Mouse (Mus musculus) liver, embryonic 12.5 days (tissue): Measurements from ENCODE around the gene C3. TPM values are rescaled to one million over a fixed set of nuclear protein-coding genes. Genes with fewer than 3 reads are reported as not detected.

ENCODE experiments used
- ATAC-seq: fragments of 200-750 bp; cut with Nextera tagmentation; 2 replicates; pipeline ENCODE4 v1.8.0; 2017; ENCODE audit warnings: moderate number of reproducible peaks, mild to moderate bottlenecking, moderate library complexity
- H3K27ac ChIP-seq: fragments of 300-500 bp; sonication (generic); 2 replicates; pipeline ENCODE4 v1.5.1; 2016; ENCODE audit warnings: mild to moderate bottlenecking
- H3K27me3 ChIP-seq: fragments of 300-500 bp; sonication (generic); replicated peaks from 2 replicates; pipeline ENCODE4 v1.6.1; 2016; ENCODE audit warnings: mild to moderate bottlenecking, moderate library complexity
- H3K36me3 ChIP-seq: fragments of 300-500 bp; sonication (generic); 2 replicates; pipeline ENCODE4 v1.6.1; 2016; ENCODE audit warnings: mild to moderate bottlenecking, moderate library complexity
- H3K4me1 ChIP-seq: fragments of 300-500 bp; sonication (generic); 2 replicates; pipeline ENCODE4 v1.6.1; 2016
- H3K4me2 ChIP-seq: fragments of 300-500 bp; sonication (generic); 2 replicates; pipeline ENCODE4 v1.6.1; 2016; ENCODE audit warnings: mild to moderate bottlenecking, moderate library complexity
- H3K4me3 ChIP-seq: fragments of 300-500 bp; sonication (generic); 2 replicates; pipeline ENCODE4 v1.5.1; 2016; ENCODE audit warnings: mild to moderate bottlenecking, moderate library complexity
- H3K9ac ChIP-seq: fragments of 300-500 bp; sonication (generic); 2 replicates; pipeline ENCODE4 v1.6.1; 2016; ENCODE audit warnings: mild to moderate bottlenecking, moderate library complexity
- H3K9me3 ChIP-seq: fragments of 300-500 bp; sonication (generic); replicated peaks from 2 replicates; pipeline ENCODE4 v1.6.1; 2016; ENCODE audit warnings: mild to moderate bottlenecking, moderate library complexity
- WGBS: fragments of 180-500 bp; shearing (Covaris S2); methylation state at CpG from one replicate; pipeline ENCODE4 v1.1.7; 2016; ENCODE audit not compliant: insufficient replicate concordance; 5-methylcytosine and 5-hydroxymethylcytosine counted together
- microRNA-seq: library from miRNA; unstranded; fragments of <30 nt; microRNA quantifications from one replicate; pipeline ENCODE4, GENCODE M21; 2017
- polyA plus RNA-seq: library from polyadenylated mRNA; unstranded; fragments of >200 nt; fragmentation: Nextera tagmentation; extraction: Ambion mirVana; gene quantifications from 2 replicates; pipeline ENCODE4 v1.2.1, GENCODE M21; 2016

The C3 gene
- polyA plus RNA-seq, 1 experiment from 2014 or later, result 95.1 TPM

DNA sequence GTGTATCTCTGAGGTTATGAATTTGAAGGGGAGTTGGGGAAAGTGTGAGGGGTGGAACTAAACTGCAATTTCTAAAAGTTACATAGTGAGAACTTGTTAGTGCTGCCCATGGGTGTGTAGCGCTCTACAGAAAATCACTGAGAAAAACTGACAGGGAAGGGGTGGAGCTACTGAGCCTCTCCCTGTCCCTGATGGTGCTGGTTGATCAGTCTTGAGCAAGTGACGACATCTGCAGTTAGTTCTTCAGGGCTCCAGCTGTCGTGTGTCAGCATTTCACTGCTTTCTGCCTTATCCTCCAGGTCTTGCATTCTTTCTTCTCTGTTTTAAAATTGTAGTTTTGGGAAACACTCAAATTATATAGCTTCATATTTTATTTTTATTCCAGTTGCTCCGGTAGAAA is 54.6 kb downstream of the C3 start:
- Histone ChIP-seq H3K4me1 (peaks cover 9% of the 10 kb centered on the region), H3K4me3 (no peak overlapping the region), H3K27ac (no peak overlapping the region), H3K4me2 (no peak overlapping the region), H3K9ac (no peak overlapping the region), H3K27me3 (no peaks in the 10 kb centered on the region), H3K36me3 (no peaks in the 10 kb centered on the region), H3K9me3 (no peaks in the 10 kb centered on the region)
- 41% methylated on average over 4 of the region's 4 CpGs for WGBS
- ATAC-seq, result peak; percentile 46; the same call in 1 of the 2 replicates

DNA sequence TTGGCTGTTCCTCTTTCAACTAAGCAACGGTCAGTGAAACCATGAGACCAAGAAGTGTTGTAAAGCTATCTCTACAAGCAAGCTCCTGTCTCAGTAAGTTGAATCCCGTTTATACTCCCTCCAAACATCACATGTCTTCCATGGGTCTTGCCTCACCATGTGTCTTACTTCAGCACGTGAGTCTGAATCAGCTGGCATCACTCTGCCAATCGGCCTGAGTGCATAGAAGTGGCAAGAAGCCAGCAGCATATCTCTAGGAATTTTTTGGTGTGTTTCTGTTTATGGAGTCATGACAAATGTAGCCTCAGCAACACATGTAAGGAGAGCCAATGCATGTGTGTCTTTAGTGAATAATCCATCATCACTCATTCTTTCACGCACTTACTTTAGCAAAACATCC is 55.6 kb downstream of the C3 start:
- H3K27ac ChIP-seq, result no peak overlapping the region
- no peak overlapping the region for H3K9ac ChIP-seq
- H3K36me3 ChIP-seq, result no peaks in the 10 kb centered on the region
- no peaks in the 10 kb centered on the region for H3K9me3 ChIP-seq
- H3K4me2 ChIP-seq, result no peak overlapping the region
- H3K4me3 ChIP-seq, result no peak overlapping the region
- peaks cover 9% of the 10 kb centered on the region for H3K4me1 ChIP-seq
- no peak for ATAC-seq
- 66% methylated on average over 5 of the region's 5 CpGs for WGBS
- H3K27me3 ChIP-seq, result no peaks in the 10 kb centered on the region

DNA sequence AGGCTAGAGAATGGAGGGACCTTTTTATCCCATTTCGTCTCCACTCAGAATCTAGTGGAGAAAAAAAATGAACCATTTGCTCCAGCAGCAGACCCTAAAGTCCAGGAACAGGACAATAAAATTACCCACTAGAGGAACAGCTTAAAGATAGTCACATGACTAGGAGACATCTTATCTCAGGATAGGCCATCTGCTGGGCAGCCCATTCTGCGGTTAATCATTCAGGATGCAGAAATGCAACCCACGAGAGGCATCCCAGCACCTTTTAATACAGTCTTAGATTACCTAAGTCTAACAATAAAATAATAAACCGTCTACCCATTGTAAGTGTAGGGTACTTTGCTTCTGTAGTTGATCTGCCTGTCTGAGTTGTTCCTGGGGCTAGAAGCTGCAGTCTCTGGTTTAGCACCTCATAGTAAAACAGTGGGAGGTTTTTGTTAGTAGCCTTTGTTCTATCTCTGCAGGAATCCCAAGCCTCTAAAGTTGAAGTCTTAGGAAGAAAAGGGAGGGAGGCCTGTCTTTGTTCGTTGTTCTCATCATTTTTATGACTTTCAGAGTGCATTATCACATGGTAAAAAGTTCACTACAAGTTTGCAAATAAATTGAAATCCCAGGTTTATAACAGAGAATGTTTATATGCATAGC is 57.2 kb downstream of the C3 start:
- Histone ChIP-seq H3K27me3 (no peaks in the 10 kb centered on the region), H3K27ac (no peak overlapping the region), H3K4me2 (no peak overlapping the region), H3K4me1 (peaks cover 13% of the 10 kb centered on the region), H3K36me3 (no peaks in the 10 kb centered on the region), H3K9me3 (no peaks in the 10 kb centered on the region), H3K9ac (no peak overlapping the region), H3K4me3 (no peak overlapping the region)
- WGBS, result 36% methylated on average over 5 of the region's 5 CpGs
- ATAC-seq, result no peak

DNA sequence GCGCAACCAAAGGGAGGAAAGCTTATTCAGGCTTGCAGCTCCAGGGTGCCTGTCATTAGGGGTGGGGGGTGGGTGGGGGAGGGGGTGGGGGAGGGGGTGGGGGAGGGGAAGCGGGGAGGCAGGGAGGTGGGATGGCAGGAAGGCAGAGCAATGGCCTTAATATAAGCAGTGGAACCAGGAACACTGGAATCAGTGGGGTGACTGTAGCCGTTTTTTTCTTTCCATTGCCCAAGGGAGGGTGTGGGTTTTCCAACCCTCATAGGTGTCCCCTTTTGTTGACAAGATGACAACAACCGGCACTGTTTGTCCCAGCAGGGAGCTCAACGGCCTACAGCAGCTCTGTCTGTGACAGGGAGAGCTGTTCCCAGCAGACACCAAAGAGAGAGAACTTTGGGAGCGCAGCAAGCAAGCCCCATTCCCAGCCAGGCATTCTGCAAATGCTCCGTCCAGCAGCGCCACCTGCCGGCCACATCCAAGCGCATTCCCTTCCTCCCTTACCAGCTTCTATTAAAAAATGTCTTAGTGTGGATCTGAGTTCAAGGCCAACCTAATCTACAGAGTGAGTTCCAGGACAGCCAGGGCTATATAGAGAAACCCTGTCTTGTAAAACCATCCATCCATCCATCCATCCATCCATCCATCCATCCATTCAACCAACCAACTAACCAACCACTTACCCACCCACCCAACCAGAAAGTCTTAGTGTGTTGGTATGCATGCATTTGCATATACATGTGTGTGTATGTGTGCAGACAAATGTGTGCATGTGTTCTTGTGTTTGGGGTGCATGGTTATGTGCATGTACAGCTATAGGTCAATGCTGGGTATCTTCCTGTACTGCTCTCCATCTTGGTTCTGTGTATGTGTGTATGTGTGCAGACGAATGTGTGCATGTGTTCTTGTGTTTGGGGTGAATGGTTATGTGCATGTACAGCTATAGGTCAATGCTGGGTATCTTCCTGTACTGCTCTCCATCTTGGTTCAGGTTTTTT is 60.8 kb downstream of the C3 start:
- Histone ChIP-seq H3K27ac (no peak overlapping the region), H3K4me3 (no peak overlapping the region), H3K4me1 (peaks cover 13% of the 10 kb centered on the region), H3K9ac (no peak overlapping the region), H3K4me2 (no peak overlapping the region), H3K27me3 (no peaks in the 10 kb centered on the region), H3K9me3 (no peaks in the 10 kb centered on the region), H3K36me3 (no peaks in the 10 kb centered on the region)
- ATAC-seq, result peak; percentile 37; the same call in 1 of the 2 replicates
- 12% methylated on average over 11 of the region's 11 CpGs for WGBS

Small RNAs within 50 kb of the gene (microRNA-seq; reads per million reads assigned to microRNA genes)
- not detected for gene Mir6978

Other genes with a start within 250 kb of the C3 start
- gene Acer1, start 246.0 kb downstream of the C3 start, polyA plus RNA-seq, result not detected in 2 replicates
- 108 and 115 TPM in 2 replicates for gene Clpp, start 237.8 kb downstream of the C3 start, polyA plus RNA-seq
- gene Alkbh7, start 230.8 kb downstream of the C3 start, polyA plus RNA-seq, result 24.5 and 25.1 TPM in 2 replicates
- gene Pspn, start 228.1 kb downstream of the C3 start, polyA plus RNA-seq, result 0.29 and 0.31 TPM in 2 replicates
- gene Gtf2f1, start 216.8 kb downstream of the C3 start, polyA plus RNA-seq, result 76.4 and 78.5 TPM in 2 replicates
- gene Gm17949, start 216.7 kb downstream of the C3 start, polyA plus RNA-seq, result 0.11 and 0.33 TPM in 2 replicates
- 54.9 and 57.1 TPM in 2 replicates for gene Khsrp, start 196.6 kb downstream of the C3 start, polyA plus RNA-seq
- gene Slc25a41, start 186.5 kb downstream of the C3 start, polyA plus RNA-seq, result not detected in 2 replicates
- 2.5 and 3.0 TPM in 2 replicates for gene Crb3, start 169.0 kb downstream of the C3 start, polyA plus RNA-seq
- gene Slc25a23, start 168.3 kb downstream of the C3 start, polyA plus RNA-seq, result 3.2 and 3.5 TPM in 2 replicates
- gene Dennd1c, start 149.6 kb downstream of the C3 start, polyA plus RNA-seq, result 1.8 and 2.2 TPM in 2 replicates
- 1.1 and 1.4 TPM in 2 replicates for gene Tubb4a, start 140.4 kb downstream of the C3 start, polyA plus RNA-seq
- gene Tnfsf9, start 122.8 kb downstream of the C3 start, polyA plus RNA-seq, result 2.3 and 2.4 TPM in 2 replicates
- not detected in 2 replicates for gene Cd70, start 78.4 kb downstream of the C3 start, polyA plus RNA-seq
- 1.6 and 1.7 TPM in 2 replicates for gene Tnfsf14, start 34.0 kb downstream of the C3 start, polyA plus RNA-seq
- gene Gpr108, start 20.3 kb upstream of the C3 start, polyA plus RNA-seq, result 18.2 and 18.4 TPM in 2 replicates
- 14.7 and 15.3 TPM in 2 replicates for gene Trip10, start 21.3 kb upstream of the C3 start, polyA plus RNA-seq
- gene Vav1, start 51.0 kb upstream of the C3 start, polyA plus RNA-seq, result 14.2 and 14.3 TPM in 2 replicates
- 9.5 and 11.6 TPM in 2 replicates for gene Adgre1, start 130.6 kb upstream of the C3 start, polyA plus RNA-seq